Mouse (Mus musculus) bone marrow, adult 2 months (tissue): Measurements from ENCODE around the gene Cybc1.

Experiments
- CTCF ChIP-seq: fragments of 200-500 bp; IDR thresholded peaks from 2 replicates; pipeline ENCODE4 v1.5.1; 2011; ENCODE audit warnings: low read length, control low read depth; ENCODE audit not compliant: control insufficient read depth, insufficient read depth
- POLR2A ChIP-seq: fragments of 200-500 bp; IDR thresholded peaks from 2 replicates; pipeline ENCODE4 v1.6.1; 2011; ENCODE audit warnings: low read depth, mild to moderate bottlenecking, control low read depth, low read length, borderline replicate concordance; ENCODE audit not compliant: control insufficient read depth

- TF ChIP-seq POLR2A (no peak), CTCF (no peak)
Measured at GRCm38 (mm10) chr11:121200781-121201180, 28.3 kb downstream of the Cybc1 start.
